Mouse (Mus musculus) heart, postnatal 10 days (tissue): Measurements from ENCODE around the gene Hormad2. TPM values are rescaled to one million over a fixed set of nuclear protein-coding genes. Genes with fewer than 3 reads are reported as not detected.

Experiments used
- DNase-seq, 2 experiments: peaks; one replicate each; pipeline ENCODE4 v3.0.0; 2021
- intact Hi-C: fragments of 180-260 bp; cut with DNase I; formaldehyde crosslinking; loops from one replicate; pipeline ENCODE4 v1.15.1; 2025
- total RNA-seq, 2 experiments: library from RNA; stranded (reverse); gene quantifications; 2 replicates each; pipeline ENCODE4 v1.2.3; 2021

Hormad2 gene
- total RNA-seq, 2 experiments from 2014 or later = not detected

GRCm38 (mm10) chr11:4451116-4451515 is 10.2 kb upstream of the Hormad2 start:
- intact Hi-C loops = no loop called here
- DNase-seq = peak; percentile 54 to 70

GRCm38 (mm10) chr11:4446195-4446868 is 5.4 kb upstream of the Hormad2 start:
- intact Hi-C loops = no loop called here
- DNase-seq = no peak

- DNase-seq = no peak
- intact Hi-C loops = no loop called here
Observed at GRCm38 (mm10) chr11:4442280-4442679, 1.4 kb upstream of the Hormad2 start.

GRCm38 (mm10) chr11:4438211-4438610 is 2.7 kb downstream of the Hormad2 start:
- intact Hi-C loops = loop anchor here (5.0 kb wide), 3 partner anchors 259 to 399 kb away; no protein-coding TSS in a partner anchor
- DNase-seq = no peak

GRCm38 (mm10) chr11:4437318-4437717 is 3.6 kb downstream of the Hormad2 start:
- intact Hi-C loops = loop anchor here (2.0 to 5.0 kb wide), 4 partner anchors 260 to 429 kb away; no protein-coding TSS in a partner anchor

GRCm38 (mm10) chr11:4436631-4437030 is 4.3 kb downstream of the Hormad2 start:
- peak in 1 of 2 experiments; percentile 16 for DNase-seq
- intact Hi-C loops = loop anchor here (1.0 to 5.0 kb wide), 5 partner anchors 261 to 430 kb away; no protein-coding TSS in a partner anchor

More at GRCm38 (mm10) chr11:4437318-4437717, 3.6 kb downstream of the Hormad2 start:
- DNase-seq = no peak

- intact Hi-C loops = no loop called here
- DNase-seq = no peak
Observed at GRCm38 (mm10) chr11:4434461-4434860, 6.4 kb downstream of the Hormad2 start.

GRCm38 (mm10) chr11:4423818-4424217 is 17.1 kb downstream of the Hormad2 start:
- DNase-seq = no peak
- intact Hi-C loops = loop anchor here (2.0 to 5.0 kb wide), 2 partner anchors 203 to 287 kb away; partner anchors contain the start of gene Rnf215

GRCm38 (mm10) chr11:4422494-4423425 is 18.1 kb downstream of the Hormad2 start:
- intact Hi-C loops = loop anchor here (1.0 to 5.0 kb wide), 4 partner anchors 163 to 369 kb away; partner anchors contain the start of gene Rnf215
- DNase-seq = no peak

GRCm38 (mm10) chr11:4421933-4422488 is 18.9 kb downstream of the Hormad2 start:
- intact Hi-C loops = loop anchor here (1.0 to 5.0 kb wide), 4 partner anchors 163 to 369 kb away; partner anchors contain the start of gene Rnf215
- DNase-seq = no peak

- intact Hi-C loops = no loop called here
- DNase-seq = no peak
Observed at GRCm38 (mm10) chr11:4417986-4418385, 22.9 kb downstream of the Hormad2 start.

- intact Hi-C loops = no loop called here
Observed at GRCm38 (mm10) chr11:4412294-4412693, 28.6 kb downstream of the Hormad2 start.

GRCm38 (mm10) chr11:4404277-4404676 is 36.6 kb downstream of the Hormad2 start:
- intact Hi-C loops = no loop called here
- DNase-seq = no peak

More at GRCm38 (mm10) chr11:4412294-4412693, 28.6 kb downstream of the Hormad2 start:
- no peak for DNase-seq

GRCm38 (mm10) chr11:4403381-4403780 is 37.5 kb downstream of the Hormad2 start:
- DNase-seq = no peak
- intact Hi-C loops = no loop called here

GRCm38 (mm10) chr11:4401251-4401650 is 39.7 kb downstream of the Hormad2 start:
- DNase-seq = no peak
- intact Hi-C loops = no loop called here

- DNase-seq = no peak
- intact Hi-C loops = no loop called here
Observed at GRCm38 (mm10) chr11:4394226-4394625, 46.7 kb downstream of the Hormad2 start.

GRCm38 (mm10) chr11:4388018-4388417 is 52.9 kb downstream of the Hormad2 start:
- intact Hi-C loops = no loop called here
- DNase-seq = no peak

GRCm38 (mm10) chr11:4382321-4382720 is 58.6 kb downstream of the Hormad2 start:
- DNase-seq = no peak
- intact Hi-C loops = no loop called here

GRCm38 (mm10) chr11:4379857-4380256 is 61.0 kb downstream of the Hormad2 start:
- no peak for DNase-seq
- intact Hi-C loops = no loop called here

GRCm38 (mm10) chr11:4366389-4366788 is 74.5 kb downstream of the Hormad2 start:
- intact Hi-C loops = no loop called here
- no peak for DNase-seq

GRCm38 (mm10) chr11:4355430-4355829 is 85.5 kb downstream of the Hormad2 start:
- no peak for DNase-seq
- intact Hi-C loops = no loop called here
